Mouse (Mus musculus) megakaryocyte, embryonic 14.5 days (primary cell): ENCODE data around the gene Pkn3. TPM values are rescaled to one million over a fixed set of nuclear protein-coding genes. Genes with fewer than 3 reads are reported as not detected.

ENCODE experiments used
- H3K27me3 ChIP-seq: replicated peaks from 2 replicates; pipeline ENCODE3; 2012; ENCODE audit warnings: inconsistent platforms
- H3K36me3 ChIP-seq: replicated peaks from 2 replicates; pipeline ENCODE3; 2012; ENCODE audit warnings: low read length, inconsistent platforms, mixed read lengths
- H3K4me1 ChIP-seq: 2 replicates; pipeline ENCODE4 v1.6.1; 2012; ENCODE audit warnings: inconsistent platforms
- H3K4me3 ChIP-seq: replicated peaks from 2 replicates; pipeline ENCODE3; 2012; ENCODE audit warnings: moderate library complexity, mild to moderate bottlenecking, inconsistent platforms
- H3K9me3 ChIP-seq: 2 replicates; pipeline ENCODE4 v1.6.1; 2012; ENCODE audit warnings: inconsistent platforms
- FLI1 ChIP-seq: IDR thresholded peaks from 2 replicates; pipeline ENCODE4 v1.6.1; 2012; ENCODE audit warnings: low read length, inconsistent platforms, mixed read lengths
- GATA1 ChIP-seq: IDR thresholded peaks from 3 replicates; pipeline ENCODE4 v1.6.1; 2012; ENCODE audit warnings: mixed read lengths, low read length, inconsistent platforms, borderline replicate concordance
- polyA plus RNA-seq: library from polyadenylated mRNA; stranded (reverse); fragments of >175 nt; gene quantifications from 2 replicates; pipeline ENCODE4 v1.2.3, GENCODE M21; 2012; ENCODE audit warnings: low replicate concordance; ENCODE audit not compliant: insufficient read depth

The Pkn3 gene
- polyA plus RNA-seq, 1 experiment = 19.4 TPM

GRCm38 (mm10) chr2:30093471-30094207 lies 16.2 kb downstream of the Pkn3 start, which contains the start of gene Zdhhc12:
Gene Zdhhc12 (minus strand): TSS chr2:30093648.
- Histone ChIP-seq H3K36me3 (peaks cover 64% of the 10 kb centered on the region), H3K4me1 (peaks cover 60% of the 10 kb centered on the region), H3K27me3 (no peaks in the 10 kb centered on the region), H3K9me3 (no peaks in the 10 kb centered on the region), H3K4me3 (peak within 1 kb of the TSS; percentile 97)
- TF ChIP-seq FLI1 (no peak), GATA1 (no peak)

DNA sequence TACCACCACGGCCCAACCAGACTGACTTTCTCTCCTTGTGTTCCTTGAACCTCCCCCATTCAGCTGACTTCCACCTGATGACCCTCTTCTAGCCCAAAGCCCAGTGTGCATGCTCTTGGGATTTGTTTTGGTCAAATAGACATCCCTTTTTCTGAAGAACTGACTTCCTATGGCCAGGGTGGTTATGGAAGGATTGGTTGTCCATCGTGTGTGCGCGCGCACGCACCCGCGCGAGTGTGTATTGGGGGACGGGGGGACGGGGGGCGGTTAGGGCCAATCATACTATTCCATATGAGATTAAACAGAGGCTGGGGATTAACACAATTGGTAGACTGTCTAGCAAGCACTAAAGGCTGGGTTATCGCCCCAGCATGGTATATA lies 16.7 kb downstream of the Pkn3 start:
- H3K4me1 ChIP-seq = peaks cover 63% of the 10 kb centered on the region
- peak overlapping the region; percentile 97 for H3K4me3 ChIP-seq
- H3K9me3 ChIP-seq = no peaks in the 10 kb centered on the region
- H3K36me3 ChIP-seq = peaks cover 67% of the 10 kb centered on the region
- TF ChIP-seq FLI1 = no peak
- TF ChIP-seq GATA1 = no peak
- no peaks in the 10 kb centered on the region for H3K27me3 ChIP-seq

DNA sequence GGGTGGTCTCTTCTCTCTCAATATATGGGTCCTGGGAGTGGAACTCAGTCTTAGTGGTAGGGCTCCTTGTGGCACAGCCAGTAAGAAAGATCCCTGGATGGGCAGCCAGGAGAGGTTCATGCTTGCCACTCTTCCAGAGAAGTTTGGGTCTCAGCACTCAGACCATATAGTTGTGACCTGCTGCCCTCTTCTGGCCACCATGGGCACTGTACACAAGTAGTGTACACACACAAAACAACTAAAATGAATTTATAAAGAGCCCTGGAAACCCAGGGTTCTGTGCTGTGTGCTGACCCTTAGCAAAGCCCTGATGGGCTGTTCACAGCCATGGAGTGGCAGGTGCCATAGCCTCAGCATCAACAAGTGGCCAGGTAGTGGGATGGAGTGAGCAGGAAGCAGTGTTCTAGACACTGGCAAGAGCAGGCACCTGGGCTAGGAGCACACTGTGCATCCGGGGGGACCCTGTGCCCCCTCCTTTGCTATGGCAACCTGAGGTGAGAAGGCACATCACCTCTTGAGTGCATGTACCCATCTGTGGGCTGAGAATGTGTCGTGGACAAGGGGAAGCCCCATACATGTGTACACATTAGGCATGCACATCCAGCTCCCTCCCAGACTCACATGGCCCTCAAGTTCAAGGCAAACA lies 18.5 kb downstream of the Pkn3 start:
- TF ChIP-seq FLI1 (no peak), GATA1 (no peak)
- no peaks in the 10 kb centered on the region for H3K27me3 ChIP-seq
- peaks cover 76% of the 10 kb centered on the region for H3K4me1 ChIP-seq
- H3K9me3 ChIP-seq = no peaks in the 10 kb centered on the region
- peak overlapping the region; percentile 1 for H3K4me3 ChIP-seq
- peaks cover 68% of the 10 kb centered on the region for H3K36me3 ChIP-seq

DNA sequence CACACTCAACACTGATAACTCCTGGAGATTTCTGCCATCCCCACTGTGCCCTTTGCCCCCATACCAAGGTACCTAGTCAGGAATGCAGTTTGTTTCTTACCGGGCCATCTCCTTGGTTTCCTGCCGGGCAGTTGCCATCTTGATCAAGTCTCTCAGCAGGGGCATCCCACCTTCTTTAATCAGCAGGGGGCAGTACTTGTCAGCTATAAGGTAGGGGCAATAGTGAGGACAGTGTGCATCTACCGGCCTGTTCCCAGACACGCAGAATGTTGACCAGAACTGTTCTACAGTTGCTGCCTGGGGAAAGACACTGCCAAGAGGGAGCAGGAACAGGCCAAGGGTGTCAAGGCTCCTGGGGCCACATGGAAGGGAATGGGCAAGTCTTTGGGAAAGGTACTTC lies 22.7 kb downstream of the Pkn3 start:
- peaks cover 2% of the 10 kb centered on the region for H3K27me3 ChIP-seq
- H3K9me3 ChIP-seq = no peaks in the 10 kb centered on the region
- peaks cover 91% of the 10 kb centered on the region for H3K36me3 ChIP-seq
- H3K4me1 ChIP-seq = peaks cover 42% of the 10 kb centered on the region
- no peak overlapping the region for H3K4me3 ChIP-seq
- TF ChIP-seq GATA1 (no peak), FLI1 (no peak)

DNA sequence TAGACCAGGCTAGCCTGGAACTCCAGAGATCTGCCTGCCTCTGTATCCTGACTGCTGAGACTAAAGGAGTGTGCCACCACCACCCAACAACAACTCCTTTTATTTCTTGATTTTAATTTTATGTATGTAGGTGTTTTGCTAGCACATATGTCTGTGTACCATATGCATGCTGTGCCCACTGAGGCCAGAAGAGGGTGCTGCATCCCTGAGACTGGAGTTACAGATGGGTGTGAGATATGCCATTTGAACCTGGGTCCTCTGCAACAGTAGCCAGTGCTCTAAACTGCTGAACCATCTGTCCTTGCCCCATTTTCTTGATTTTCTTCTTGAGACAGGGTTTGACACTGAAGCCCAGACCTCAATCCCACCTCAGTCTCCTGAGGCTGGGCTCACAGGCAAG lies 28.9 kb downstream of the Pkn3 start:
- no peak for TF ChIP-seq GATA1
- no peak for TF ChIP-seq FLI1
- Histone ChIP-seq H3K9me3 (no peaks in the 10 kb centered on the region), H3K4me3 (no peak overlapping the region), H3K27me3 (peaks cover 2% of the 10 kb centered on the region), H3K4me1 (peaks cover 49% of the 10 kb centered on the region), H3K36me3 (peaks cover 97% of the 10 kb centered on the region)

DNA sequence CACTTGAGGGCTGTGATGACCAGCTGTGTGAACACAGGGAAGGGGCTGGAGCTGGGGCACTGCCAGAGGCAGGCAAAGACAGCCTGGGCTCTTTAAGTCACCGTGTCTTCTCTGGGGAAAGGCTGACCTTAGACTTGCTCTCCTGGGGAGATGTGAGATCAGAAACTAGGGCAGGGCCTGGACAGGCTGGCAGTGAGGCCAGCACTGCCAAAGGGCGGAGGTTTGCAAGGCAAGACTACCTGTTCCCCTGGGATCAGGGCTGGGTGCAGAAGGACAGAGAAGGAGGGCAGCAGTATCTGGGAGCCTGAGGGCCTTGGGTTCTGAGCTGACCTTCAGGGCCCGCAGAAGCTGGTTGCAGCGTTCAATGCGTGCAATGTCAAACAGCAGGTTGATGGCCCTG lies 30.2 kb downstream of the Pkn3 start:
- TF ChIP-seq GATA1 = no peak
- no peak for TF ChIP-seq FLI1
- Histone ChIP-seq H3K36me3 (peaks cover 92% of the 10 kb centered on the region), H3K4me3 (no peak overlapping the region), H3K27me3 (peaks cover 2% of the 10 kb centered on the region), H3K4me1 (peaks cover 62% of the 10 kb centered on the region), H3K9me3 (no peaks in the 10 kb centered on the region)

GRCm38 (mm10) chr2:30108260-30108659 lies 30.8 kb downstream of the Pkn3 start:
- Histone ChIP-seq H3K27me3 (peaks cover 2% of the 10 kb centered on the region), H3K36me3 (peaks cover 92% of the 10 kb centered on the region), H3K4me3 (no peak overlapping the region), H3K9me3 (no peaks in the 10 kb centered on the region), H3K4me1 (peaks cover 68% of the 10 kb centered on the region)
- TF ChIP-seq GATA1 (no peak), FLI1 (no peak)

DNA sequence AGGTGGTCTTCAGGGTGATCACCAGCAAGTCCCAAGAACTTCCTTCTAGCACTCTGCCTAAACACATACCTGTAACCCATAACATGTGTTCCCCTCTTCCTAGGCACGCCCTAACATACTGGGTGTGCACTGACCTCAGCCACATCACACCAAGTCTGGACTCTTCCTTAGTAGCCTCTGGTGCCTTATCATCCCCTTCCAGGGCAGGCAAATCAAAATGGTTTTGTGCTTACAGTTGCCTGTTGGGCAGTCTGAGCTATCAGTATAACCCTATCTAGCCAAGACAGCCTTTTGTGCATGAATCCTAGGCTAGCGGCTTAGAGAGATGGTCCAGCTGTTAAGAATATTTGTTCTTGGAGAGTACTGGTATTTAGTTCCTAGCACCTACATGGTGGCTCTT lies 34.0 kb downstream of the Pkn3 start:
- no peak for TF ChIP-seq GATA1
- no peak for TF ChIP-seq FLI1
- H3K9me3 ChIP-seq = no peaks in the 10 kb centered on the region
- H3K4me3 ChIP-seq = no peak overlapping the region
- H3K36me3 ChIP-seq = peaks cover 88% of the 10 kb centered on the region
- H3K27me3 ChIP-seq = no peaks in the 10 kb centered on the region
- H3K4me1 ChIP-seq = peaks cover 86% of the 10 kb centered on the region

DNA sequence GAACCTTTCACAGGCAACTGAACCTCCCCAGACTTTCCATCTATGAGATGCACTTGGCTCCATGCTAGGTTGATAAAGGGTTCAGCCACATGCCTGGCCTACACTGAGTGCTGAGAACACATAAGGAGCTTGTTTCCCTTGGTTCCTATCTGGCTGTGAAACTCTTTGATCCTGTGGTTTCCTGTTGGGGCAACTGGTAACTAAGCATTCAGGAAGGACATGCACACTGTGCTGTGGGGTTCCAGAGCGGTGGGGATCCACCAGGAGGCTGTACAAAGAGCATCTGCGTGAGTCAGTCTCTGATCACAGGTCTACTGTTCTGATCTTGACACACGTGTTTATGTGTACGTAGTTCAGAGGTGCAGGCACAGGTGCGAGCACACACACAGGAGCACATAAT lies 35.1 kb downstream of the Pkn3 start:
- Histone ChIP-seq H3K36me3 (peaks cover 80% of the 10 kb centered on the region), H3K4me3 (peak overlapping the region; percentile 79), H3K27me3 (no peaks in the 10 kb centered on the region), H3K9me3 (no peaks in the 10 kb centered on the region), H3K4me1 (peaks cover 85% of the 10 kb centered on the region)
- TF ChIP-seq GATA1 (no peak; the same call in 2 of the 3 replicates), FLI1 (0 out of 2 replicates have a peak, but pooled peaks have one; percentile 29)

GRCm38 (mm10) chr2:30119641-30120051 lies 42.2 kb downstream of the Pkn3 start:
- H3K27me3 ChIP-seq = no peaks in the 10 kb centered on the region
- H3K9me3 ChIP-seq = no peaks in the 10 kb centered on the region
- H3K36me3 ChIP-seq = peaks cover 64% of the 10 kb centered on the region
- H3K4me3 ChIP-seq = no peak overlapping the region
- H3K4me1 ChIP-seq = peaks cover 72% of the 10 kb centered on the region
- TF ChIP-seq GATA1 (no peak), FLI1 (no peak)
